Mouse (Mus musculus): ENCODE results near the gene Cntnap2.
A peak's percentile ranks its signal among the peaks of the same experiment; 100 is the strongest.

The Cntnap2 gene

DNA sequence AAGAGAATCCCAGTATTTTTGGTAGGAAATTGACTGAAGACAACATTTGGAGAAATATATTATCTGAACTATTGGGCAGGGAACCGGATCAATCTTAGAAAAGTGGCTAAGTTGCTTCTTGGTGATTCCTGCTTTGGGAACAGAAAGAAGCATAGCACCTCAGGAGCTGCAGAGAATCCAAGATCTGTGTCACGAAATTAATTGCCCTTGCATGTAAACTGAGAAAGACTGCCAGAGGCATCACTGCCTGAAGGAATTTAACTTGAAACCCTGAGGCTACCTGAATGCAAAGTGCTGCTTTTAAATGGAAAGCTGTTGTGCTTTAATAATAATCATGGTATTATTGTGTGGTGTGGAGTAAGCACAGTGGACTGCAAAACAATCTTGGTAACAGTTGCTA lies 286.2 kb downstream of the Cntnap2 start:
- no peak for DNase-seq

DNA sequence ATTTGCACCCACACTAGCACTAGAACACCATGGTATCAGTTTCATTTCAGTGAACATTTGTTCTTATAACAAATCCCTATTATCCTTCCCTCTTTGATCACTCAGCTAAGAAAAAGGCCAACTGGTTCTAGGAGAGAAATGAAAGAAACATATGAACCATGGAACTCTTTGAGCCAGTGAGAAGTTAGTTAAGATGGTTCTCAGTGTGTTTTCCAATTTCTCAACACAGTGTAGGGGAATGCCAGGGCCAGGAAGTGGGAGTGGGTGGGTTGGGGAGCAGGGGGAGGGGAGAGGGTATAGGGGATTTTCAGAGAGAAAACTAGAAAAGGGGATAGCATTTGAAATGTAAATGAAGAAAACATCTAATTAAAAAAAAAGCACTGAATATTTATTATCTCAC lies 286.8 kb downstream of the Cntnap2 start:
- no peak for DNase-seq

DNA sequence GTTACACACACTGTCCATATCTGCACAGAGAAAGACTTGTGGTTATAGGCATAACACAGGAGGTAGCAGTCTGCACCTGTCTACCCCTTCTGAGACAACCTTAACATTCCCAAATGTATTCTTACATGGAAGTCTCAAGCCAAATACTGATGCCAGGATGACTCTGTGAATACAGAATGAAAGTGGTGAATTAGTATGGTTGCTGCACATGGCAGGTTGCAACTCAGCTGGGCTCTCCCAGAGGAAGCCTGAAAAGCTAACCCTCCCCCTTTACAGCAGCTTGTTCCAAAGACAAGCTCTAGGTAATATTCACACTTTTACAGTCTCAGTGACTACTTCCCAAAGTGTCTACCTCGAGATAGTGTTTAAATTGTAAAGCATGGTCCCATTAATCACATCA lies 307.3 kb downstream of the Cntnap2 start:
- DNase-seq = no peak

DNA sequence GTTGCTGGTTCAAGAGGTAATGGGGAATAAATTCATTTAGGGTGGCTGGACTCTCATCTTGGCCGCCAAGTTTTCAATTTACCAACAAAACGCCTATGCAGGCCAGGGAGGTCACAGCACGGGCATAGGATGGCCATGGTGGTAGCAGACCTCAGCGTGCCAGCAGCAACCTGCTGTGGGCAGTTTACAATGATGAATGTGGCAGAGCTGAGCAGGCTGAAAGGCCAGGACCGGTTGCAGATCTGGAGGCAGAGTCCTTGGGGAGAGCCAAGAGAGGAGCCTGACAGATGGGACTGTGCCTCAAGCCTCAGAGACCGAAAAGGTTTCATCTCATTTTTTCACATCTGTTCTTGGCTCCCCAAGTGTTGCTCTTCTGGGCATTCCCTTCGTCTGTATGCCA lies 322.0 kb downstream of the Cntnap2 start:
- no peak for DNase-seq

DNA sequence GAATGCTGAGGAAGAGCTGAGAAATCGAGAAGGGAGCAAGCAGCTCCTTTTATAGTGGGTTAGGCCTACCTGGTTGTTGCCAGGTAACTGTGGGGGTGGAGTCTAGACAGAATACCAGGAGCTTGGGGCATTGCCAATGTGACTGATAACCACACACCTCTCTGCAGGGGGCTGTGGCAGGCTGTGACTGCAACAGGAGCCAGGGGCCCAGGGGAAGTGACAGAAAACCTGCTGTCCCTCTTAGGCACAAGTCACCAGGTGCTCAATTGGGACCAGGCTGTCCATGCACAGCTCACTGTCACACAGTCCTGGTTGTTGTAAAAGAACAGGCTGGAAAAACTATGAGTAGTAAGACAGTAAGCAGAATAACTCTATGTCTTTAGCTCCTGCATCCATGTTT lies 329.9 kb downstream of the Cntnap2 start:
- DNase-seq = no peak

DNA sequence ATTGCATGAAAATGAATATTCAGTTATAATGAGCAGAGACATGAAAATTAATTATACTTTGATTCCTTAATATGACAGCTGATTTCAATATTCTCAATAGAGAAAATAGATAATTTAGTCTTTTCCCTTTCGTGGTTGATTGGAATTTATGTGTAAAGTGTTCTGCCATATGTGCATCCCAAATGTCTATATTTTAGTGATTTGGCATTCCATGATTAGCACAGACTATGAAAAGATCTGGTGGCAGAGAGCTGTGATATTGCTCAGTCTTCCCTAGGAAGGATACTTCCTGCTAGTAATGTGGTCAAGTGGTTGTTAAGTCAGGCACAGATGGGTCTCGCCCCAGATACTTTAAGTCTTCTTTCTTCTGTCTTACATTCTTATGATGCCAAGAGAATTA lies 354.5 kb downstream of the Cntnap2 start:
- no peak for DNase-seq

DNA sequence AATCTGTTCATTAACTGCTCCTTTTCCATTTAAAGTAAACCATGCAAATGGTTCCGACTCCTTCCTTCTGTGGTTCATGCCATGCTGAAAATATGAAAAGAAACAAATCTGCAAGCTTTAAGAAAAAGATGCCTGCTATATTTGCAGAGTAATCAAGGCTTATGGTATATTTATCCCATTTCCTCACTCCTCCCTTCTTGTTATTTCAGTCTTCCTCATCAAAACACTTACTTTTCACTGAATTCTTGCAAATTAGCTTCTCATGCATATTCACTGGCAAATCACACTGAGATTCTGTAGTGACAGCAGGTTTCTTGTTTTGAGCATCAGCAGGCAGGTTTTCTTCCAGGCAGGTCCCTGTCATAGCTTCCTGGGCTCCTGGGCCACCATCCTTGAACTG lies 396.3 kb downstream of the Cntnap2 start:
- DNase-seq = no peak

DNA sequence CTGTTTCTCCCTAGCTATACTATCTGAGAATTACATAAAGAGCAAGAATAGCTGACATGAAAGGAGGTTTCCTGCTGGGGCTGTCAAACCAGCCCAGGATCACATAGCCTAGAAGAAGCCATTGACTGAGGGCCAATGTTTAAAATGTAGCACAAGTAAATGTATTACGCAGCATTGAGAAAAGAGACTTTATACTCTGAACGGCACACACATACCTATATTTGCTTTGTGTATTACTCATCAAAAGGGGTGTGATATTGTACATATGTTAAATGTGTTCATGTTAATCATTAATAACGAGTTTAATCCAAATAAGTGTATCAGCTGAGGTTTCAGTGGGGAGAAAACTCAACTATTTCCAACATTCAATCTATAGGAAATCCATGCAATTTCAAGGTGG lies 459.1 kb downstream of the Cntnap2 start:
- DNase-seq = no peak

DNA sequence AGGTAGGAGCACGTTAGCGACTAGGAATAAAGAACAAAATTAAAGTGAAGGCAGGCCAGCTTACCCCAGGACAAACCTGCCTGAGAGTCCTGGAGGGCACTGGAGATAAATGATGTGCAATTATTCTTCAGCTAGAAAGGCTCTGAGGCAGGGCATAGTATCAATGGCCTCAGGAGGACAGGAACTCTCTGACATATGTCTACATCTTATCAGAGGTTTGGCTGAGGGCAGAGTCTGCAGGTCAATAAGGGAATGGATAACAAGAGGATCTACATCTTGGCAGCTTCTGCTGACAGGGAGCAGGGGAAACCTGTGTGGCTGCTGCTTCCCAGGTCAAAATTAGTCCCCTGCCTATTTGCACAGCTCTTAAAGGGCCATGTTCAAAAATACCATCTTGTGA lies 477.8 kb downstream of the Cntnap2 start:
- no peak for DNase-seq

DNA sequence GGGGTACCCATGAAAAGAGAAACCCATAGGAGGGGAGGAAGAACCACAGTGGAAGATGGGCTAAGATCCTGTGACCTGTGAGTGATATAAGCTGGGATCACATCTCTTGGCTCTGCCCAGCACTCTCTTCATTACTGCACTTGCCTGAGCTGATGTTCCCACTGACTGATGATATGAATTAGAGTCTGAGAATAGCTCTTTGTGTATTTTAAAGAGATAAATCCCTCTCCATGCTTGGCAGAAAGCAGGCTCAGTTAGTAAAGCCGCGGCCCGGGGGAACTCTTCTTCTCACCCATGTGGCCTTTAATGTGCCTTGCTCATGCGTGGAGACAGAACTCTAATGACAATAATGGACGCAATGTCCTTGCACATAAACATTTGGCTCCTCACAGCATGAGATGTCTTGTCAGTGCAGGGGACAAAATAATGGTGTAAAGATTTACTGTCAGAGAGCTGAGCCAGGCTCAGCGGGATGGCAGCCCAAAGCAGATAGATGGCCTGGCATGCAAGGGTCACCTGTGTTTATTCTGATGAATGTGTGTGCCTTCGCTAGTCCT lies 485.2 kb downstream of the Cntnap2 start:
- DNase-seq = no peak

DNA sequence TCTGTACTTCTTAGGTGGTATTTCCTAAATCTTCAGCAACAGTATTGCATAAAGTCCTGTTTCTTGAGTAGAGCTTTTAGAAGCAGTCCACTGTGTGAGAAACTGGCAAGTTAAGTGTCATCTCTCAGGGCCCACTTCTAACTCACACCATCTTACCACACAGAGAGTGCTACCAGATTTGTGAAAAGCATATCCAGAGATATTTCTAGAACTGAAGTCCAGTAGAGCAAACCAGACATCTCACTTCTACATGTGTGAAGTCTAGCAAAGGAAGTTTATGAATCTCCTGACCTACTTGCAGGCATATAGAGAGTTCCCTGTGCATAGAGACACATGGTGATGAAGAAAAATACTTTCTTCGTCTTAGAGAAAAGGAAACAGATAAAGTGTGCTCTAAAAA lies 500.6 kb downstream of the Cntnap2 start:
- no peak for DNase-seq

DNA sequence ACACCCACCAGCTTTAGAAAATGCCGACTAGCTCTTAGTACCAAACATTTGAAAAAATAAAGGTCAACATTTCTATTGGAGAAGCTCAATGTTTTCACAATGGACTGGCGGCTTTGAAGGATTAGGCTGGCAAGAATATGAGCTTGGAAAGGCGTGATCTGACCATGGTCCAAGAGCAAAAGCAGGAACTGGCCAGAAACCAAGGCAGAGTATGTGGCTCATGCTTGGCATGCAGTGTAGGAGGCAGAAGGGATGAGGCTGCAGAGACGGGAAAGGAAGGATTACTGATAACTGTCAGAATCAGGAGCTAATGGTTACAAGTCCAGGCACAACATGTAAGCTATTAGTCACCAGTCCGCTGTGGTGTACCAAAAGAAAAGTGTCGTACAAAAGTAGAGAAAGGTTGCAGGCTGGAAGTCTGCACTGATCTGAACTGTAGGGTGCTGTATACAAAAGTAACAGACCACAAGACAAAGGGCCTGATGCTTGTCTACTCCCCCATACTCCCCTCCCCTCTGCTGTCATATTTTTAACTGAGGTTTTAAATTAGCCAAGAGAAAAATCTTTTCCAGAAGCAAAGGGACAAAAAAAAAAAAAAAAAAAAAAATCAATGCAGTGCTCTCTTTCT lies 525.4 kb downstream of the Cntnap2 start:
- DNase-seq = peak; percentile 1

DNA sequence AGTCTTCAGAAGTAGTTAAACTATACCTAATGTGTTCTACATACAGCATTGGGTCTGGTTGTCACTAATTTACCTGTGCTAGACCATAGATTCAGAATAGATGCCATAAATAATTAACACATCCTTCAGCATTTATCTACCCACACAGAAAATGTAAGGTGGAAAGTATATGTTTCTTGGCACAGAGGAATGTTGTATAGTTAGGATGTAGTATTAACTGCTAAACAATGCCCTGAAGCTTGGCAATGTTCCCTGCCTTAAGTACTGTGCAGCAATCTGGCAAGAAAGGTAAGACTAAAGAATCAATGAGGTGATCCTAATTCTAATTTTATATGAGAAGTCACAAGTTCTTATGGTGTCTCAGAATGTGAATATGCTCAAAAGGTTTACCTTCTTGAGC lies 529.9 kb downstream of the Cntnap2 start:
- no peak for DNase-seq

DNA sequence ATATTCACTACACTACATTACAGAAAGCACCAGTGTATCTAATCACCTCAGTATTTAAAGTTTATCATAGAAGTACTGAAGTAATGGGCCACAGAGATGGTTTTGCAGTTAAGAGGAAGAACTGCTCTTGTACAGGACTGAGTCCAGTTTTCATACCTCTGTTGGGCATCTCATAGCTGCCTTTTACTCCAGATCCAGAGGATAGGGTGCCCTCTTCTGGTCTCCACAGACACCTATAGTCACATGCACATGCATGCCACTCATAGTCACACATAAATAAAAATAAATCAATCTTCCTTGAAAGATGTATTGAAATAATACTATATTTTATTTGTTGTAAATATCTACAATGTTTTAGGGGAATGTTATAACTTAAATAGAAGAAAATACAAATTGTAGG lies 587.9 kb downstream of the Cntnap2 start:
- DNase-seq = no peak

DNA sequence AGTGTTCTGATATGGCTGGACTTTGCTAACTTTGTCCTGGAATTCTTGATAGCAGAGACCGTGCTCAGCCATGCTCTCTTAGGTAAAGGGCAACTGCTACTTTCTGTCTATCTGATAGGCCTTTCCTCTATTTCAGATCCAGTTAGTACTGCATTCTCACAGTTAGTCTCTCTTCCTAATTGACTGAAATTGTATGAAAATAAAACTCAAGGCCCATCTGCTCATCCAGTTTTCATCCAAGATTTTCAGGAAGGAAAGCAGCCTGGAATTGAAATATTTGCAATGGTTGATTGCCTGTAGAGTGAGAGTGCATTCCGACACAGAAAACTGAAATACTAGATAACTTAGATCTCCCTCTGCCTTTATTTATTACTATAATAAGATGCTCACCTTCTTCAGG lies 589.3 kb downstream of the Cntnap2 start:
- no peak for DNase-seq

DNA sequence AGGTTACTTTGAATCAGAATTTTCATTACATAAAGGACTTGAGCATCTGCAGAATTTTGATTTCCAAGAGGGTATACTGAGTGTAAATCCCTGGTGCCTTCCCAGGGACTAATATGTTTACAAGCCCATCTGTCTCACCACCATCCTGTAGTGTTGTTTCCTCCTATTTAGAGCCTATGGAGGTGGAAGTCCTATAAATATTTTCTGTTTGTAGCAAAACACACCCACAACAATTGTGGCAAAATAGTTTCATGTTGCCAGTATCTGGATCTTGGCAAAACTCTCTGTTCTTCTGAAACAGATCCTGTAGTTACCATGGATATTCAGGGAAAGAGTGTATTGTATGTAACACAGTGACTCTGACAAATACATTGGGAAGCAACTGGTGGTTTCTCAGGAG lies 641.1 kb downstream of the Cntnap2 start:
- DNase-seq = no peak

DNA sequence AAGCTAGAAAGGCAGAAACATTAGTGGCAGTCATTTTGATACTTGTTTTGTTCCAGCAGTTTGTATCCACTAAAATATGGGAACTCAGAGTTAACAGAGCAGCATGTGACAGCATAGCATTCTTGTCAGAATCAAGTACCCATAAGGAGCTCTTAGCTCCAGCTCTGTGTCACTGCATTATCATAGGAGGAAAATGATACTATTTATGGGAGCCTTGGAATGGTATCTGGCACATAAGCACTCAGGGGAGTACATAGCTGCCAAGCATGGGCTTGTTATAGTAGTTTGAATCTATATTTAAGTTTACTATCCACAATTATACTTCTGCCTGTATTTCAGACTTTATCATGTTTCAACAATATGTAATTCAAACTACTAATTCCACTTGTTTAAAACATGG lies 732.5 kb downstream of the Cntnap2 start:
- DNase-seq = no peak

DNA sequence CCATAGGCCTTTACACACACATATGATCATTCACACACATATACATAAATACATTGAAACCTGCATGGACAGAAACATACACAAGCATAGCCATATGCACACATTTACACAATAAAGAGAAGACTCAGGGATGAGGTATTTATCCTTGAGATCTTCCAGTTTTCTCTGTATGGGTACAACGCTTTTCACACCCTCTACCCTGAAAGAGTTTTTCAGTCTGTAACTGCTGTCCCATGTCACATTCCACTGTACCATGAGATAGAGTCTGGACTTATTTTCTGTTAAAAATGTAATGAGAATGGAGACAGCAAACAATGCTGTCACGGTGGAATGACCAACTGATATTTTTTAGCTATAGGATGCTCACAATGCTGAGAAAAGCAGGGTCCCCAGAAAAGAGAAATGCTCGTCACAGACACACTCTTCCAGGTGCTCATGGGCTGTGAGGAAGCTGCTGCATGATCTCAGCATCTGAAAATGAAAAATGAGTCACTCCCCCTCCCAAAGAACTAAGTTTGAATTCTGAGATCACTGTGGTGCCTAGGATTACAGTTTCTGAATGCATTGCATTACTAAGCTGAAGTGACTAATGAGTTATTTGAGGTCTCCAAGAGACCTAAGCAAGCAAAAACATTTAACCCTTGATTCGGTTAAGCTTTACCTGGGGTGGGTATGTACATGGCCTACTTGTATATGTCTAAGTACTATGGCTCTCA lies 782.6 kb downstream of the Cntnap2 start:
- DNase-seq = no peak

DNA sequence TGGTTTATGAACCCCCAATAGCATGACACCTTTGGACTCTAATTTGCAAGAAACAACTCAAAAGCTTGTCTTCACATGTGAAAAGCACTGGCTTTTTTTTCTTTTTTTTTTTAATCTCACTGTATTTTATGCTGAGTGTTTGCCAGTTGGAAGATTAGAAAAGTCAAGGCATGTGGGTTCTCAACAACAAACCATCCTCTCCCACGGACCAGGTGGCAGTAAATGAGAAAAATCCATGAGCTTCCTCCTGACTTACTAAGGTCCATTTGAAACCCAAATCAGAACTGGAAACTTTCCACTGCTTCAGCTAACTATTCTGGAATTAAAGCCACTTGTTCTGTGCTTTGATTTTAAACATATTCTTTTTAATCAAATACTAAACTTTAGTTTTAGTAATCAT lies 784.6 kb downstream of the Cntnap2 start:
- DNase-seq = no peak

DNA sequence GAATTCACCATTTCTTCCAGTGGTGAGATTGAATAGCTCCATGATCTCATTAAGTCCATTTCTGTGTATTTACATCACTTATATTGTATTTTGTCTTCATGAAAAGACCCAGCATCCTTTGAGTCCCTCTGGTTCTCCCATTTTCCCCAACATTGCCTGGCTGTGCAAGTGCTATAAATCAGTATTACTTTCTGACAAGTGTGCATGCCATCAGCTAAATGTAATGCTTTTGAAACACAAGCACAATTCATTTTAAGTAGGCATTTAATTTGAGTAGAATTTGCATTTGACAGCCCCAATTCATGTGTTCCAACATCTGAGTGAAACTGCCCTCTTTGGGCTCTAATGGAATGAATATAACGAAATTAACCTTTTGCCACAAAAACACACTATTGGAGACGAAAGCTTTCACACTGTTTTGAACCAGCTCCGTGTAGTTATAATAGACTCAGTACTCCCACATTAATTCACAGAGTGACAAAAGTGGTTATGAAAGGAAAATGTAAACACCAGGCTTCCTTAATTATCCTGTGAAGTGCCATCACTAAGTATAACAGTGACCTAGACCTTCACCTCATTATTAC lies 812.3 kb downstream of the Cntnap2 start:
- DNase-seq = no peak

DNA sequence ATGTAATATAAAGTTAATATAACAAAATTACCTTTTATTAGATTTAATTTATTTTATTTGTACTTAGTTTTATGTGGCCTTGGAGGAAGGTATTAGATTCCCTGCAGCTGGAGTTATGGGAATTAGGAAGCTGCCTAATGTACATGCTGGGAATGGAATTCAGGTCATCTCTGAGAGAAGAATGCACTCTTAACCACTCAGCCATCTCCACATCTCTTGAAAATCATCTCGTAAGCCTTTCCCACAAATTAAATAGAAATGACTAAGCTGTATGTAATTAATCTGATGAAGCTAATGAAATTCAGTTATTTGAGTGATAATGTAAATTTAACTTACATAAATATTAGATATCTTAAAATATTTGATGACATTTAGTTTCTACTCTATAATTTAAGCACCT lies 826.3 kb downstream of the Cntnap2 start:
- DNase-seq = no peak

DNA sequence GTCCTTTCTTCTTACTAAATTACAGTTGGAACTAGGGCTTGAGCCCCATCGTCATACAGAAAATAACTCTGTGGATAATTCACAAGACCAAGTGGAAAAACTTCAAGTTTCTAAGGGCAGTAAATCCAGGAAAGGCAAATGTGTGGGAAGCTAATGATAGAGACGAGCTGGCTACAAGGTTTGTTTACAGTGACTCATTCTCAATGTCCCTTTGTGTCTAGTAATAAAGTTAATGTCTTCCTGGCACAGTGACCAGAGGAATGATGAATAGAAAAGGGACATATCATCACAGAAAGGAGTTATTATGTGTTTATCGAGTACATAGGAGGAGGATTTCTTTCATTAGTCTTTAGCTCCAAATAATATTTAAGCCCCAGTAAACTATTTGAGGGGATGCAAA lies 828.7 kb downstream of the Cntnap2 start:
- no peak for DNase-seq

DNA sequence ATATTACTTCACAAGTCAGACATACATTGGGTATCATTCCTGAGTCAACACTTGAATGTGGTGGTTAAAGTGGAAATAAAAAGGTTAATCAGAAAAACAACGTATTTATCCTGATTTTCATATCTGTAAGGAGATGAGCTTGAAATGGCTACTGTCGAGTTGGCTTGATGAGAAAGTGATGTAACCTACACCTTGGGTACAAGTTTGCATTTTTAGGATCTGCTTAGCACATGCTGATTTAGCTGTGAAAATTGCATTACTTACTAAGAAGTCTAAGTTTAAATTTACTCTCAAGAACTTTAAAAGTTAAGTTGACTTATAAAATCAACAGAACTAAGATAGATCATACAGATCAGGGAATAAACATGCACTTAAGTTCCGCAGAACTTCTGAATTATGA lies 879.1 kb downstream of the Cntnap2 start:
- DNase-seq = no peak

DNA sequence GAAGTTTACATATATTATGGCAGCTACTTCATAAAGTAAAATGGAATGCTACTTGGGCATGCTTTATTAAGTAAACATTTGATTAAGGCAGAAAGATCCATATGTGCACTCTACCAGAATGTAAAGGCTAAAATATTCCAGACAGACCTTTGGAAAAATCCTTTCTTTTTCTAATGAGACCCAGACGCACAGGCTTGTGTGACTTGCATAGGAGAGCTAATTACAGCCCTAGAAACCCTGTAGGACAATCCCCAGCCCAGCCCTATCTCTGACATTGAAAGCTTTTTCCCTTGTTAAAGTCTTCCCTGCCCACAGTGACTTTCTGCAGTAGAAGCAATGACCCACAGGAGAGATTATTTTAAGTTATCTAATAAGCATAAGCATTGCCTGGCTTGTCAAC lies 879.6 kb downstream of the Cntnap2 start:
- no peak for DNase-seq
